Mouse (Mus musculus): ENCODE data around the gene Gpr1.
"Not testable (repeated sequence)": the region's sequence is repeated elsewhere in the genome, so short reads cannot be mapped to it uniquely, and the experiment has no call there.

The Gpr1 gene

GRCm38 (mm10) chr1:63225009-63225408 is 10.7 kb upstream of the Gpr1 start:
- DNase-seq (ENCODE audit: inconsistent age in 2 of 2, low spot score in 1 of 2), result no peak

GRCm38 (mm10) chr1:63219277-63219676 is 4.9 kb upstream of the Gpr1 start:
- no peak for DNase-seq (ENCODE audit: inconsistent age in 2 of 2, low spot score in 1 of 2)

- no peak for DNase-seq (ENCODE audit: inconsistent age in 2 of 2, low spot score in 1 of 2)
Observed at GRCm38 (mm10) chr1:63214631-63215030, 288 bp upstream of the Gpr1 start.

- no peak for DNase-seq (ENCODE audit: inconsistent age in 2 of 2, low spot score in 1 of 2)
Observed at GRCm38 (mm10) chr1:63213478-63214270, 669 bp downstream of the Gpr1 start.

- no peak for DNase-seq (ENCODE audit: inconsistent age in 2 of 2, low spot score in 1 of 2)
Observed at GRCm38 (mm10) chr1:63209861-63210529, 4.3 kb downstream of the Gpr1 start.

- DNase-seq (ENCODE audit: inconsistent age in 2 of 2, low spot score in 1 of 2), result no peak
Observed at GRCm38 (mm10) chr1:63207607-63208006, 6.7 kb downstream of the Gpr1 start.

GRCm38 (mm10) chr1:63204660-63205394 is 9.5 kb downstream of the Gpr1 start:
- no peak for DNase-seq (ENCODE audit: inconsistent age in 2 of 2, low spot score in 1 of 2)

GRCm38 (mm10) chr1:63203950-63204659 is 10.2 kb downstream of the Gpr1 start:
- DNase-seq (ENCODE audit: inconsistent age in 2 of 2, low spot score in 1 of 2), result peak in 1 of 2 experiments; percentile 45

- no peak for DNase-seq (ENCODE audit: inconsistent age in 2 of 2, low spot score in 1 of 2)
Observed at GRCm38 (mm10) chr1:63203471-63203870, 10.9 kb downstream of the Gpr1 start.

GRCm38 (mm10) chr1:63201672-63202071 is 12.7 kb downstream of the Gpr1 start:
- DNase-seq (ENCODE audit: inconsistent age in 2 of 2, low spot score in 1 of 2), result no peak

- DNase-seq (ENCODE audit: inconsistent age in 2 of 2, low spot score in 1 of 2), result no peak
Observed at GRCm38 (mm10) chr1:63200322-63200721, 14.0 kb downstream of the Gpr1 start.

- DNase-seq (ENCODE audit: inconsistent age in 2 of 2, low spot score in 1 of 2), result no peak
Observed at GRCm38 (mm10) chr1:63199387-63199786, 15.0 kb downstream of the Gpr1 start.

GRCm38 (mm10) chr1:63195848-63196512 is 18.4 kb downstream of the Gpr1 start:
- no peak for DNase-seq (ENCODE audit: inconsistent age in 2 of 2, low spot score in 1 of 2)

- no peak for DNase-seq (ENCODE audit: inconsistent age in 2 of 2, low spot score in 1 of 2)
Observed at GRCm38 (mm10) chr1:63192306-63193065, 21.9 kb downstream of the Gpr1 start.

- DNase-seq (ENCODE audit: inconsistent age in 2 of 2, low spot score in 1 of 2), result no peak
Observed at GRCm38 (mm10) chr1:63190851-63191250, 23.5 kb downstream of the Gpr1 start.

- DNase-seq (ENCODE audit: inconsistent age in 2 of 2, low spot score in 1 of 2), result no peak
Observed at GRCm38 (mm10) chr1:63188536-63188935, 25.8 kb downstream of the Gpr1 start.

- DNase-seq (ENCODE audit: inconsistent age in 2 of 2, low spot score in 1 of 2), result not testable (repeated sequence)
Observed at GRCm38 (mm10) chr1:63185430-63185829, 28.9 kb downstream of the Gpr1 start.

GRCm38 (mm10) chr1:63182636-63183270 is 31.6 kb downstream of the Gpr1 start:
- peak in 1 of 2 experiments; percentile 81 for DNase-seq (ENCODE audit: inconsistent age in 2 of 2, low spot score in 1 of 2)

- peak; percentile 35 to 79 for DNase-seq (ENCODE audit: inconsistent age in 2 of 2, low spot score in 1 of 2)
Observed at GRCm38 (mm10) chr1:63182212-63182611, 32.1 kb downstream of the Gpr1 start.

Measured in adrenal gland, adult (tissue).